Mouse (Mus musculus) heart, adult 2 months (tissue): ENCODE results near the gene Olfr545.

ENCODE experiments used
- CTCF ChIP-seq: fragments of 200-600 bp; IDR thresholded peaks from 2 replicates; pipeline ENCODE4 v1.8.1; 2022; ENCODE audit warnings: antibody characterized with exemption, mild to moderate bottlenecking, moderate library complexity
- POLR2A ChIP-seq: fragments of 200-500 bp; IDR thresholded peaks from 2 replicates; pipeline ENCODE4 v1.6.1; 2011; ENCODE audit warnings: mild to moderate bottlenecking, low read depth, low read length, control low read depth; ENCODE audit not compliant: insufficient read depth

- TF ChIP-seq CTCF = peak; percentile 93
- TF ChIP-seq POLR2A = no peak
Observed at GRCm38 (mm10) chr7:102506848-102507247, 7.5 kb upstream of the Olfr545 start.
